Mouse (Mus musculus) c-Kit-positive CD71-positive TER-119-positive erythroid progenitor cells, embryonic 14.5 days (primary cell): ENCODE results near the gene Bicdl1.
"Not testable (repeated sequence)": the region's sequence is repeated elsewhere in the genome, so short reads cannot be mapped to it uniquely, and the experiment has no call there.

Experiments used
- DNase-seq: peaks from one replicate; pipeline ENCODE4 v3.0.0-alpha.2; 2013; ENCODE audit warnings: low spot score

The Bicdl1 gene

DNA sequence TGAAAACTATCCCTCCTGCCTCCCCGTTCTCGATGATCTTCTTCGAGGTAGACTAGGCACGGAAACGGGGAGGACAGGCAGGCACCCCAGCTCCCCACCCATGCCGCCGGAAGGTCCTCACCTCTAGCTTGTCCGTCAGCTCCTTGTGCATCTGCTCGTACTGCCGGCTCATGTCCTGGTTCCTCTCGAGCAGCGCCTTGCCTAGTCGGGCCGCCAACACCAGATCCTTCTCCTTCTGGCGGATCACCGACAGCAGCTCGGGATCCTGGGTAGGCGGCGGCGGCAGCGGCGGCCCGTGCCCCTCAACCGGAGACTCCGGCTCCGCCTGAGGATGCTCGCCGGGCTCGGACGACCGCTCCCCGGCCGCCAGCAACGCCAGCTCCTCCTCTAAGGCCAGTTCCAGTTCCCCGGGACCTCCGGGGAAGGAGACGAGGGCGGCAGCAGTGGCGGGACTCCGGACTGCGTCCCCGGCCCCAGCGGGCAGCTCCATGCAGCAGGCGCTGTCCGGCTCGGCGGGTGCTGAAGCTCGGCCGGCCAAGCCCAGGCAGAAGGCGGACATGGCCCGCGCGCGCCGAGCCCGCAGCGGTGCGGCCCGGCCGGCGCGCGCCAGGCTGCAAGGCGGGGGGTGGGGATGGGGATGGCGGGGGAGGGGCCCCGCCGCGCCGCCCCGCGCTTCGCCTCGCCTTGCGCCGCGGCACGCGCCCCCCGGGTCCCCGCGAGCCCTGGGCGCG lies at the start of gene Bicdl1:
Gene Bicdl1, minus strand, starts transcription at position 621 of the 731 bp plus-strand sequence.
- DNase-seq = peak; percentile 34

- DNase-seq = no peak
Measured at GRCm38 (mm10) chr5:115776911-115777310, 45.5 kb upstream of the Bicdl1 start.

DNA sequence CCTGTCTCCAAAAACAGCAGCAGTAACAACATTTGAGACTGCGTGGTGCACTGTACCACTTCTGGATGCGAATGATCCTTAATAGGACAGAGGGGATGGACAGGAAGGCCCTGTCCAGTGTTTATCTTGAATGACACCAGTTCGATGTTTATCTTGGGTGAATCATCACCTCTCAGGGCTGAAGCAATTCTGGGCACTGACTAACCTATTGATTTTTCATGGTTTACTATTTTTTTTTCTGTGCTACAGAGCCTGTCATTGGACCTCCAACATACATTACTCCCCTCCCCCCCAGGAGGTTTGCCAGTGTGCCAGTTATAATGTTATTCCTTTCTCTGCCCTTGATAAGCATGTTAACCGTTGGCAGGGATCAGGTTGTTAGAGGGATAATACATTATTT lies 43.9 kb upstream of the Bicdl1 start:
- DNase-seq = no peak

DNA sequence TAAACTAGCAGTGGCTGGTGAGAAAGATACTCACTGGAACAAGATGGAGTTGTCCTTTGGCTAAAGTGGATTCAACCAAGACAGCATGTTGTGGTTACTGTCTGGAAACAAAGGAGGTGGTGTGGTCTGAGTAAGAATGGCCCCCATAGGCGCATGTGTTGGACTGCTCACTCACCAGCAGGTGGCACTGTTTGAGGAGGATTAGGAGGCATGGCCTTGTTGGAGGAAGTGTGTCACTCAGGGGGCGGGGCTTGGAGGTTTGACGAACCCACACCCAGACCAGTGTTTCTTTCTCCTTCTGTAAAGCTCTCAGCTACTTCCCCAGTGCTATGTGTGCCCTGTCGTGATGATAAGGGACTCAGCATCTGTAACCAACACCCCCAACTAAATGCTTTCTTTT lies 38.6 kb upstream of the Bicdl1 start:
- no peak for DNase-seq

- DNase-seq = no peak
Measured at GRCm38 (mm10) chr5:115769116-115769515, 37.7 kb upstream of the Bicdl1 start.

GRCm38 (mm10) chr5:115766821-115767220 lies 35.4 kb upstream of the Bicdl1 start:
- no peak for DNase-seq

DNA sequence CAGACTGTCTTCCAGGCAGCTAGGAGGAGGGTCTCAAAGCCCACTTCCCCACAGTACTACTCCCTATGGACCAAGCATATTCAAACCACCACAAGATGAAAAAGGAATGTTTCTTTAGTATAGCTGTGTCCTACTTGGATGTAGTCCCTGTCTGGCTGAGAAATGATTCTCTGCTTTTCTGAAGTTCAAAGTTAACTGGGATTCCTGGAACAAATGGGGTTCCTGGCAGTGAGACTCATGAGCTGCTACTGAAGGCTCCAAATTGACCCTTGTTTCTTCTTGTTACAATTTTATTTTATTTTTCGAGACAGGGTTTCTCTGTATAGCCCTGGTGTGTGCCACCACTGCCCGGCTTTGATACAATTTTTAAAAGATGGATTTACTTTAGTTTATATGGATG lies 32.6 kb upstream of the Bicdl1 start:
- DNase-seq = no peak

DNA sequence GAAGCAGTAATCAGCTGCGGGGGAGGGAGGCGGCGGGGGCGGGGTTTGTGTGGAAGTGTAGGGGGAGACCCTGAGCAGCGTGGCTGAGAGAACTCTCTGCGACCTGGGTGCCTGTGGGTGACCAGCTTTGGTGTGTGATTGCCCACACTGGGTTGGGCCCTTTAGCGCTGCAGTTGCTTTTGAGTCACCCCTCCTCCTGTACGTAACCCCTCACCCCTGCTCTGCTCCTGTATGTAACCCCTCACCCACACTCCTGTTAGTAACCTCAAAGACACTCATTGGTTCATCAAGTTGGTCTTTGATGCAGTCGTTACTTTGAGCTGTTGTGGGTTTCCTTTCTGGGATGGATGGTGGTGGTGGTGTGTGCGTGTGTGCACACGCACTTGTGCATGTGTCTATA lies 29.5 kb upstream of the Bicdl1 start:
- no peak for DNase-seq

- no peak for DNase-seq
Measured at GRCm38 (mm10) chr5:115758431-115759180, 27.2 kb upstream of the Bicdl1 start.

- DNase-seq = no peak
Measured at GRCm38 (mm10) chr5:115757516-115757915, 26.1 kb upstream of the Bicdl1 start.

- no peak for DNase-seq
Measured at GRCm38 (mm10) chr5:115755501-115755900, 24.1 kb upstream of the Bicdl1 start.

GRCm38 (mm10) chr5:115754831-115755230 lies 23.4 kb upstream of the Bicdl1 start:
- no peak for DNase-seq

GRCm38 (mm10) chr5:115752883-115753282 lies 21.5 kb upstream of the Bicdl1 start:
- no peak for DNase-seq

DNA sequence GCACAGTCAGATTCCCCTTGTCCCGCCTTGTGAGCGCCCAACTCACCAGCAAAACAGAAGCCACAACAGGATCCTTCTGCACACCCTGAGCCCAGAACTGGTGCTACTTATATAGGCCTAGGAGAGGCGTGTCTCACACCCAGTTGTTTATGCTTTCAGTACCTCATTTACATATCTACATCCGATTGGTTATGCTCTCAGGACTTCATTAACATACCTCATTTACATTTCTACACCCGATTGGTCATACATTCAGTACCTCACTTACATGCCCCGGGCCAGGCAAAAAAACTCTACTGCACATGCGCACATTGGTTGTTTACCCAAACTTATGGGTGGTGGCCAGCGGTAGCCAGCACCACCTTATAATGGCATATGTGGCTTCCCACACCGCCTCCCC lies 20.5 kb upstream of the Bicdl1 start:
- DNase-seq = not testable (repeated sequence)

GRCm38 (mm10) chr5:115748316-115748715 lies 16.9 kb upstream of the Bicdl1 start:
- no peak for DNase-seq

DNA sequence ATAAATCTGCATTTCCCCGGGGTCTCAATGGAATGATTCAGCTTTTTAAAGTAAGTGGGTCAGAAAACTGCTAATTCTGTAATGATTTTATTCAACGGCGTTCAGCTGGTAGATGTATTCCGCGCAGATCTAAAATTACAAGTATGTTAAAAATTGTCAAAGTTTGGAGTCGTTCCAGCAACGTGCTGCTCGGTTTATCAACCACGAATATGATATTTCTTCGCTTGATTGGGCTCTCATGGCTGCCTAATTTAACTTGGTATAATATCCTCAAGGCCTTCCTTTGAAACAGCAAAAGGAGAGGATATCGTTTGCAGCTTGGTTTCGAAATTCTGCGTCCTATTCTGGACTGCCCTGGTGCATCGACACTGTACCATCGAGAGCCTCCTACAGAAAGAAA lies 13.9 kb upstream of the Bicdl1 start:
- no peak for DNase-seq

- no peak for DNase-seq
Measured at GRCm38 (mm10) chr5:115738032-115738431, 6.6 kb upstream of the Bicdl1 start.

GRCm38 (mm10) chr5:115734570-115734969 lies 3.1 kb upstream of the Bicdl1 start:
- no peak for DNase-seq

DNA sequence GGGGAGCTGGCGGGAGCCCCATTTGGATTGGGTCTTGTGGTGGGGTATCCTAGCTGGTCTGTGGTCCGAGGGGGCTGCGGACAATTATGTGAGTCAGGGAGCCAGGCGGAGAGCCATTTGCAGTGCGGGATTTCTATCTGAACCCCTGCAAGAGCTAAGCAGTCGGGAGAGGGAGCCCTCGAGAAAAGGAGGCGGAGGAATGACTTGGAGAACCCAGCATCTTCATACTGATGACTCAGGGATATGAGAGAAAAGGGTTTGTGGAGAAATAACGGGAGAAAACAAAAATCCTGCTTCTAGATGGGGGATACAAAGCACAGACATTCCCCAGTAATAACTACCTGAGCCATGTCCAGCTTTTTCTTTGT lies 1.4 kb upstream of the Bicdl1 start:
- DNase-seq = peak; percentile 24

DNA sequence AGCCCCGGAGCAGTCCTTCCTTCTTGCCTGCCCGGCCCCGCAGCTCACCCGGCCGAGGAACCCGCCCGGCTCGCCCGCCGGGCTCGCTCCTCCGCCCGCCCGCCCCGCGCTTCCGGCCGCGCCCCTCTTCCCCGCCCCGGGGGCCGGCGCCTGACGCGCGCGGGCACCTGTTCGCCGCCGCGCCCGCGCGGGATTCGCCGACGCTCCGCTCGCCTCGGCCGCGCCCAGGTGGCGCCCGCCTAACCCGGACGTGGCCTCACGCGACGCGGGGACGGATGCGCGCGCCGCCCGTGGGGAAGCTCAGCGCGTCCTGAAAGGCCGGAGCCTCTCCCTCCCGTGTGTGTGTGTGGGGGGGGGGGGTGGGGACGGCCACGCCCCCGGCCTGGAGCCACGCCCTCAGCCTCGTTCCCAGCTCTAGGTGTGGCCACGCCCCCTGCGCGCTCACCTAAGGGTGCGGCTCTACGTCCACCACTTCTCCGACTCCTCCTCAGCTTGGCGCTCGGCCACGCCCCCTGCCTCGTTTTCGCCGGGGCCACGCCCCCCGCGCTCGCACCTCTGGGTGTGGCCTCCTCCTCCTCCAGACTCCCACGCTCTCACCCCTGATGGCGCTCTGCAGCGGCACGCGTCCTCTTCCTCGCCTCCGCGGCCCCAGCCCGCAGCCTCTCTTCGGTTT lies 891 bp upstream of the Bicdl1 start:
- DNase-seq = peak; percentile 72

- no peak for DNase-seq
Measured at GRCm38 (mm10) chr5:115731732-115732175, 333 bp upstream of the Bicdl1 start.

GRCm38 (mm10) chr5:115730314-115730713 lies 1.1 kb downstream of the Bicdl1 start:
- no peak for DNase-seq

- no peak for DNase-seq
Measured at GRCm38 (mm10) chr5:115726581-115726980, 4.8 kb downstream of the Bicdl1 start.
